Mouse (Mus musculus): ENCODE results near the gene Asap2. TPM values are rescaled to one million over a fixed set of nuclear protein-coding genes. Genes with fewer than 3 reads are reported as not detected.
"Not testable (repeated sequence)": the region's sequence is repeated elsewhere in the genome, so short reads cannot be mapped to it uniquely, and the experiment has no call there.

Gene Asap2
- 14.9 and 16.0 TPM in 2 replicates for polyA plus RNA-seq (2014; fragmentation: Nextera tagmentation; extraction: Ambion mirVana)

DNA sequence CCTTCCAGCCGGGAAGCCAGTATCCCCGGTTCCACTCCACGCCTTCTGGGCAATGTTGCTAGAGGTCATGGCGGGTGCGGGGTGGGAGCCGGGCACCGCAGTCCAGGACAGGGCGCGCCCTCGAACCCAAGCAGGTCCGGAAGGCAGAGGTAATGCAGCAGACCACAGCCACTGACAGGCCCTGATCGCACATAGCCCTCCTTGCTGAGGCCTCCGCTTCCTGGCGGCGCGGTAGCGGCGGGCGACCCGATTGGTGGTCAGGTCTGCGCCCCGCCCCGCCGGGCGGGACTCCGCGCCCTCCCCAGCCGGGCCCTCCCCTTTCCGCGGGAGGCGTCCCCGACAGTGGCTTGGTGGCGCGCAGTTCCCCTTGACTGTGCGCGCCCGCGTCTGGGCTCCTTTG is at the start of gene Asap2:
Gene Asap2 (plus strand): TSS at position 328 of the 400 bp plus-strand sequence.
- Histone ChIP-seq H3K9ac (replicated peaks; ENCODE audit: low read length) (peak within 1 kb of the TSS; percentile 60), H3K4me3 (ENCODE audit: low read depth, low read length) (peak within 1 kb of the TSS; percentile 41)
- WGBS, result under 1% methylated on average over 16 of the region's 38 CpGs
- H3K4me2 ChIP-seq (ENCODE audit: low read depth, low read length); H3K27ac ChIP-seq (replicated peaks; ENCODE audit: low read depth, low read length); H3K27me3 ChIP-seq (ENCODE audit: control insufficient read depth, insufficient read depth, low read length); H3K9me3 ChIP-seq (replicated peaks; ENCODE audit: control insufficient read depth, low read length); H3K36me3 ChIP-seq (replicated peaks; ENCODE audit: control insufficient read depth, insufficient read depth, low read depth, low read length); ATAC-seq (replicated peaks; ENCODE audit: insufficient number of reproducible peaks, low FRiP score, low TSS enrichment, low read depth); DNase-seq (ENCODE audit: low spot score); H3K4me1 ChIP-seq (ENCODE audit: control insufficient read depth, insufficient read depth, low read length): not testable (repeated sequence)

DNA sequence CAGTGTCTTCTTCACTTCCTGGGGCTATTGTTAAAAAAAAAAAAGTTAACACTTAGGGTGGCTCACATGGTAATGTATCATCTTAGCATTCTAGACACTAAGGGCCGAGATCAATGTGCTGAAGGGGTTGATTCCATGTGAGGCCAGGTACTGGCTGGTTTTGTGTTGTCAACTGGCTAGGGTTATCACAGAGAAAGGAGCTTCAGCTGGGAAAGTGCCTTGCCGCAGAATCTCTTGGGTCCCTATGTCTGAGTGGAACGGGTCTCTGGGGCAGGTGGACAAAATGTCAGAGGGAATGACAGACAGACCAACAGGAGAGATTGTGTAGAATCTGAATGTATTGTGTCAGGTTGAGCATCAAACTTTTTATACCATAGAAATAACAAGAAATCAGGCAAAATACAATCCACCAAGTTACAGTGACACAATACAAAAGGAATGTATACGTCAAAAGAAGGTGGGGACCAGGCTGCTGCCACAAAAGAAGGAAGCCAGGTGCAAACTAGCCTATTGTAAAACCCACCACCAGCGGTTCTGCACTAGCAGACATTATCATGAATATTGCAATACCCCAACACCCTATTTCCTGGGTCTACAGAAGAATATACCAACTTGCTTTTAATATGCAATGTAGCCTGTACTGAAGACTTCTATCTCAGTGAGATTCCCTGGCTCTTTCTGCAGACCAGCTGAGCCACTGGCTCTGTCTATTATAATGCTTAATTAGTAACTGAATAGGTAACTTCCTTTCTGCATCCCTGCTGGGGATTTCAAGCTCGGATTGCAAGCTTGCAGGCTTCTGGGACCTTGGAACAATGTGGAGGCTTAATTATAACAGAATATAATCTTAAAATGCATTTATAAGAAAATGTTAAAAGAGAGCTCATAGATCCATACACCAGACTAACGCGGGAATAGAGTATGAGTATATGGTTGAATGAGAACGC is 42.9 kb upstream of the Asap2 start:
- 64% methylated on average over 9 of the region's 9 CpGs for WGBS
- not testable (repeated sequence) for ATAC-seq (replicated peaks; ENCODE audit: insufficient number of reproducible peaks, low FRiP score, low TSS enrichment, low read depth)

DNA sequence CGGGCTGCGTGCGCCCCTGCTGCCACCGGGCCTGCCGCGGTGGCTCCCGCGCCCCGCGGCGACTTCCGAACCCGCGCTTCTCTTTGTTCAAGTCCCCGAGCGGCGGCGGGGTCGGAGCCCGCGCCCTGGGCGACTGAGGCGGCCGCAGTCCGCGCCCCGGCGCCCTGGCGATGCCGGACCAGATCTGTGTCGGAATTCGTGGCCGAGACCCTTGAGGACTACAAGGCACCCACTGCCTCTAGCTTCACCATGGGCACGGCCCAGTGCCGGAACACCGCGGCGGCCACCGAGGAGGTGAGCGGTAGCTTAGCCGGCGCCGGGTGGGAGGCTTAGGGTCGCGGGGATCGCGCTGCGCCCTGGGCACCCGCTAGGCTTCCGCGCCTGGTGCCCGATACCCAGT is 320 bp downstream of the Asap2 start:
- not testable (repeated sequence) for ATAC-seq (replicated peaks; ENCODE audit: insufficient number of reproducible peaks, low FRiP score, low TSS enrichment, low read depth); H3K27ac ChIP-seq (replicated peaks; ENCODE audit: low read depth, low read length); H3K27me3 ChIP-seq (ENCODE audit: control insufficient read depth, insufficient read depth, low read length); H3K4me2 ChIP-seq (ENCODE audit: low read depth, low read length); H3K9me3 ChIP-seq (replicated peaks; ENCODE audit: control insufficient read depth, low read length); H3K4me1 ChIP-seq (ENCODE audit: control insufficient read depth, insufficient read depth, low read length); H3K36me3 ChIP-seq (replicated peaks; ENCODE audit: control insufficient read depth, insufficient read depth, low read depth, low read length)
- 0% methylated on average over 31 of the region's 52 CpGs for WGBS
- peak overlapping the region; percentile 60 for H3K9ac ChIP-seq (replicated peaks; ENCODE audit: low read length)
- peak; percentile 0 for DNase-seq (ENCODE audit: low spot score)
- peak overlapping the region; percentile 41 for H3K4me3 ChIP-seq (ENCODE audit: low read depth, low read length)

More for the DNA sequence above, 42.9 kb upstream of the Asap2 start:
- H3K4me2 ChIP-seq (ENCODE audit: low read depth, low read length); H3K9ac ChIP-seq (replicated peaks; ENCODE audit: low read length); H3K4me3 ChIP-seq (ENCODE audit: low read depth, low read length); DNase-seq (ENCODE audit: low spot score); H3K36me3 ChIP-seq (replicated peaks; ENCODE audit: control insufficient read depth, insufficient read depth, low read depth, low read length); H3K4me1 ChIP-seq (ENCODE audit: control insufficient read depth, insufficient read depth, low read length); H3K9me3 ChIP-seq (replicated peaks; ENCODE audit: control insufficient read depth, low read length); H3K27me3 ChIP-seq (ENCODE audit: control insufficient read depth, insufficient read depth, low read length); H3K27ac ChIP-seq (replicated peaks; ENCODE audit: low read depth, low read length): not testable (repeated sequence)

DNA sequence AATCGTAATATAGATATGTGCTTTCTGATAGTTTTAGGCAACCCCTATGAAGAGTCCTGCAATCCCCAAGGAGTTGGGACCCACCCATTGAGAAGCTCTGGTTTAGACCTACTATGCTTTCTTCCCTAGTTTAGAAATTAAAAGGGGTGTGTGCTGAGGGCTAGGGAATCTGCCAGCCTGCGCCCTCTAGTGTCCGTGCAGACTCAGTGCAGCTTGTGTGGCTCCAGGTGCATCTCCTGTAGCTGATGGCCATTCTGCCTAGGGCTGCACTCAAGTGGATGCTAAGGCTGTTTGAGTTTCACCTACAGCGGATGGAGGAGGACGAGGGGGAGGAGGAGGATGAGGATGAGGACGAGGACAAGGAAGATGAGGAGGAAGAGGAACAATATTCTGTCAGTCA is 40.6 kb downstream of the Asap2 start:
- WGBS, result 58% methylated on average over 6 of the region's 6 CpGs
- H3K27ac ChIP-seq (replicated peaks; ENCODE audit: low read depth, low read length); ATAC-seq (replicated peaks; ENCODE audit: insufficient number of reproducible peaks, low FRiP score, low TSS enrichment, low read depth); H3K9ac ChIP-seq (replicated peaks; ENCODE audit: low read length); H3K27me3 ChIP-seq (ENCODE audit: control insufficient read depth, insufficient read depth, low read length); H3K36me3 ChIP-seq (replicated peaks; ENCODE audit: control insufficient read depth, insufficient read depth, low read depth, low read length); H3K4me1 ChIP-seq (ENCODE audit: control insufficient read depth, insufficient read depth, low read length); H3K4me2 ChIP-seq (ENCODE audit: low read depth, low read length); H3K4me3 ChIP-seq (ENCODE audit: low read depth, low read length); H3K9me3 ChIP-seq (replicated peaks; ENCODE audit: control insufficient read depth, low read length); DNase-seq (ENCODE audit: low spot score): not testable (repeated sequence)

DNA sequence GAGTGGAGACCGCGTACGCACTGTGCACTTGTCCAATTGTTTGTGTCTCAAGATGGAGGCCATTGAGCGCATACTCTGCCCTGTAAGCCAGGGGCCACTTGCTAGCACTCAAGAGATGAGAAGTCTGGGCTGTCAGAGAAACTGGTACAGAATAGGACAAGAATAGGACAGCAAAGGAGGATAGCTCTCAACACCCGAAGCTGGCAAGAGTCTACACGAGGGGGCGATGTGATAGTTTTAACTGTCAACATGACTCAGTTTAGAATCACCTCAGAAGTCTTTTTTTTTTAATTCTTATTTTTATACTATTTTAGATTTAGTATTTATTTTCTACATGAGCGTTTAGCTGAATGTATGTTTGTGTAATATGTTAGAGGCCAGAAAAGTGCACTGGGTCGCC is 56.5 kb downstream of the Asap2 start:
- H3K36me3 ChIP-seq (replicated peaks; ENCODE audit: control insufficient read depth, insufficient read depth, low read depth, low read length), result not testable (repeated sequence)

DNA sequence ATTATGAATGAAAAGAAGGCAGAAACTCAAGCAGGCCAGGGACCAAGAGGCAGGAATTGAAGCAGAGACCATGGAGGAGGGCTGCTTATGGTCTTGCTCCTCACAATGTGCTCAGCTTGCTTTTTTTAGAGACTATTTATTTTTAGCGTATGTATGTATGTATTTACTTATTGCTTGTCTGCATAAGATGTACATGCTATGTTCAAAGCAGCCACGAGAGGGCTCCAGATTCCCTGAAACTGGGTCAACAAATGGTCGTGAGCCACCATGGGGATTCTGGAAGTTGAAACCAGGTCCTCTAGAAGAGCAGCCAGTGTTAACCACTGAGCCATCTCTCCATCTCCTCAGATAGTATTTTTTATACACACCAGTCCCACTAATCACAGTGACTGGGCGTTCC is 85.5 kb downstream of the Asap2 start:
- H3K36me3 ChIP-seq (replicated peaks; ENCODE audit: control insufficient read depth, insufficient read depth, low read depth, low read length); H3K27ac ChIP-seq (replicated peaks; ENCODE audit: low read depth, low read length); H3K4me2 ChIP-seq (ENCODE audit: low read depth, low read length); H3K9ac ChIP-seq (replicated peaks; ENCODE audit: low read length); H3K9me3 ChIP-seq (replicated peaks; ENCODE audit: control insufficient read depth, low read length); ATAC-seq (replicated peaks; ENCODE audit: insufficient number of reproducible peaks, low FRiP score, low TSS enrichment, low read depth); H3K4me3 ChIP-seq (ENCODE audit: low read depth, low read length); H3K4me1 ChIP-seq (ENCODE audit: control insufficient read depth, insufficient read depth, low read length); H3K27me3 ChIP-seq (ENCODE audit: control insufficient read depth, insufficient read depth, low read length): not testable (repeated sequence)
- 37% methylated on average over 4 of the region's 4 CpGs for WGBS
- peak; percentile 74 for DNase-seq (ENCODE audit: low spot score)

More for the DNA sequence above, 56.5 kb downstream of the Asap2 start:
- 97% methylated on average over 9 of the region's 9 CpGs for WGBS
- H3K4me1 ChIP-seq (ENCODE audit: control insufficient read depth, insufficient read depth, low read length); H3K27ac ChIP-seq (replicated peaks; ENCODE audit: low read depth, low read length); H3K9me3 ChIP-seq (replicated peaks; ENCODE audit: control insufficient read depth, low read length); H3K27me3 ChIP-seq (ENCODE audit: control insufficient read depth, insufficient read depth, low read length); H3K4me3 ChIP-seq (ENCODE audit: low read depth, low read length); H3K9ac ChIP-seq (replicated peaks; ENCODE audit: low read length); ATAC-seq (replicated peaks; ENCODE audit: insufficient number of reproducible peaks, low FRiP score, low TSS enrichment, low read depth); DNase-seq (ENCODE audit: low spot score); H3K4me2 ChIP-seq (ENCODE audit: low read depth, low read length): not testable (repeated sequence)

DNA sequence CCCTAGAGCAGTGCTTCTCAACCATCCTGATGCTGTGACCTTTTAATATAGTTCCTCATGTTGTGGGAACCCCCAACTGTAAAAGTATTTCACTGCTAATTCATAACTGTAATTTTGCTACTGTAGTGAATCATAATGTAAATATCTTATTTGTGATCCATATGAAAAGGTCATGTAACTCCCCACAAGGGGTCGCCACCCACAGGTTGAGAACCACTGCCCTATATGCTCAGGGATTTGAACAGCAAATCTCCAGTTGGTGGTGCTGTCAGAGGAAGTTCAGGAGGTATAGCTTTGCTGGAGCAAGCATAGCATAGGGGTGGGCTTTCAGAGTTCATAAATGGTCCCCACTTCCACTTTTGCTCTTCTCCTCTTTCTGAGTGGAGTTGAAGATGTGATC is 99.9 kb downstream of the Asap2 start:
- H3K4me2 ChIP-seq (ENCODE audit: low read depth, low read length); DNase-seq (ENCODE audit: low spot score); ATAC-seq (replicated peaks; ENCODE audit: insufficient number of reproducible peaks, low FRiP score, low TSS enrichment, low read depth); H3K36me3 ChIP-seq (replicated peaks; ENCODE audit: control insufficient read depth, insufficient read depth, low read depth, low read length); H3K27me3 ChIP-seq (ENCODE audit: control insufficient read depth, insufficient read depth, low read length); H3K9me3 ChIP-seq (replicated peaks; ENCODE audit: control insufficient read depth, low read length); H3K4me3 ChIP-seq (ENCODE audit: low read depth, low read length); H3K27ac ChIP-seq (replicated peaks; ENCODE audit: low read depth, low read length); H3K9ac ChIP-seq (replicated peaks; ENCODE audit: low read length); H3K4me1 ChIP-seq (ENCODE audit: control insufficient read depth, insufficient read depth, low read length): not testable (repeated sequence)
- whole genome bisulfite sequencing, result 27% methylated on average over 1 of the region's 1 CpGs

DNA sequence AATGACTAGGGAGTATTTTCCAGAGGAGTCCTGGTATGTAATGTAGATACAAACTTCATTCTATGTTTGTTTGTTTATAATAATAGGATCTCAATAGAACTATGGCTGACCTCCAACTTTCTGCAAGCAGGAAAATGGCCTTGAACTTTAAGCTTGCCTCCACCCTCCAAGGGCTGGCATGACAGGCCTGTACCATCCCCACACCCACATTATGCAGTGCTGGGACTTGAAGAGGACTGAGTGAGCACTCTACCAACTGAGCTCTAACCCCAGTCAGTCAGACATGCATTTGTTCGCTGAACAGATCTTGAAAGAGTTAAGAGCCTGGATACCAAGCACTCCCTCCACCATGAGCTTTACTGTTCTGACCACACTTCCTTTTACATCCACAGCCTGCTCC is 102.2 kb downstream of the Asap2 start:
- not testable (repeated sequence) for H3K9ac ChIP-seq (replicated peaks; ENCODE audit: low read length); H3K4me2 ChIP-seq (ENCODE audit: low read depth, low read length); H3K27me3 ChIP-seq (ENCODE audit: control insufficient read depth, insufficient read depth, low read length); H3K27ac ChIP-seq (replicated peaks; ENCODE audit: low read depth, low read length); H3K4me1 ChIP-seq (ENCODE audit: control insufficient read depth, insufficient read depth, low read length); DNase-seq (ENCODE audit: low spot score); ATAC-seq (replicated peaks; ENCODE audit: insufficient number of reproducible peaks, low FRiP score, low TSS enrichment, low read depth); H3K4me3 ChIP-seq (ENCODE audit: low read depth, low read length); H3K9me3 ChIP-seq (replicated peaks; ENCODE audit: control insufficient read depth, low read length); H3K36me3 ChIP-seq (replicated peaks; ENCODE audit: control insufficient read depth, insufficient read depth, low read depth, low read length)
- 67% methylated on average over 1 of the region's 1 CpGs for WGBS
